ENCODE assay signal across 8 mouse cellular contexts in the genomic region with DNA sequence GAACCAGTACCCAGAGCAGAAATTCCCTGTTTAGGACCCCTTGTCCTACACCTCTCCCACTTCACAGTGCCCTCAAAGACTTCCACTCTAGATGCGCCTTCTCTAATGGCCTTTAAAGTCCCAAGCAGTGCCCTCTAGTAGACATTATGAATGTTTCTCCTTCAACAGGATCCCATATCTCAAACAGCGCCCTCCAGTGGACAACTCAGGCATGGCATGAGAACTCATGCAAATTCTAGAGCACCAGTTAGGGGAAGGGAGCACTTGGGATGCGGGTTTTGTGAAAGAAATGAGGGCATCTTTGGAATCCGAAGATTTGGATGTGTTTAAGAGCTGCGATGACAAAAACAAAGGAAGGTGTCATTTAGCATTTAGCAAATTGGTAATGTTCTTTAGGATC. TPM values are rescaled to one million over a fixed set of nuclear protein-coding genes. Genes with fewer than 3 reads are reported as not detected.
DNase-seq lines count a peak whose midpoint lies in the region; ATAC-seq lines count a peak whose summit lies in the region.

No protein-coding gene starts in this region.

- no peak overlapping the region for H3K9ac ChIP-seq in hindbrain, embryonic 14.5 days
- H3K9ac ChIP-seq in hindbrain, embryonic 16.5 days (ENCODE audit: low read depth, low read length), result no peak overlapping the region

- ATAC-seq in hindbrain, embryonic 14.5 days (ENCODE audit: low FRiP score), result no peak
- no peak for ATAC-seq in hindbrain, embryonic 16.5 days
- no peak for ATAC-seq in megakaryocyte-erythroid progenitor cell, adult 5-6 weeks (replicated peaks; ENCODE audit: low FRiP score, low TSS enrichment, poor library complexity, severe bottlenecking)

- no peaks in the 10 kb centered on the region for H3K36me3 ChIP-seq in hindbrain, embryonic 14.5 days (replicated peaks; ENCODE audit: control insufficient read depth, insufficient read depth)
- H3K36me3 ChIP-seq in hindbrain, embryonic 16.5 days (ENCODE audit: control insufficient read depth, insufficient read depth, low read length), result no peaks in the 10 kb centered on the region

- no peak overlapping the region for H3K4me2 ChIP-seq in hindbrain, embryonic 14.5 days (replicated peaks)
- no peak overlapping the region for H3K4me2 ChIP-seq in hindbrain, embryonic 16.5 days (ENCODE audit: low read length)

- no peak overlapping the region for H3K4me3 ChIP-seq in hindbrain, embryonic 14.5 days (replicated peaks; ENCODE audit: low read length)
- no peak overlapping the region for H3K4me3 ChIP-seq in hindbrain, embryonic 16.5 days (ENCODE audit: low read length)

- WGBS in hindbrain, embryonic 14.5 days, result 69% methylated on average over 5 of the region's 5 CpGs
- WGBS in hindbrain, embryonic 16.5 days, result 65% methylated on average over 5 of the region's 5 CpGs

- H3K9me3 ChIP-seq in hindbrain, embryonic 14.5 days (ENCODE audit: control insufficient read depth, low read length), result no peaks in the 10 kb centered on the region
- no peaks in the 10 kb centered on the region for H3K9me3 ChIP-seq in hindbrain, embryonic 16.5 days (ENCODE audit: control insufficient read depth, low read length)

- H3K27me3 ChIP-seq in hindbrain, embryonic 14.5 days (ENCODE audit: control insufficient read depth, insufficient read depth, low read length), result peaks cover 19% of the 10 kb centered on the region
- H3K27me3 ChIP-seq in hindbrain, embryonic 16.5 days (replicated peaks; ENCODE audit: control insufficient read depth, insufficient read depth, low read length), result peaks cover 3% of the 10 kb centered on the region; the same call in 1 of the 2 replicates

- H3K4me1 ChIP-seq in hindbrain, embryonic 14.5 days (replicated peaks; ENCODE audit: control insufficient read depth, insufficient read depth, low read length), result peaks cover 23% of the 10 kb centered on the region
- H3K4me1 ChIP-seq in hindbrain, embryonic 16.5 days (ENCODE audit: control insufficient read depth, insufficient read depth, low read depth, low read length), result peaks cover 10% of the 10 kb centered on the region

- peak; percentile 44 for DNase-seq in hindbrain, embryonic 14.5 days (ENCODE audit: low spot score)
- peak; percentile 52 for DNase-seq in thymus, postnatal 14 days
- no peak for DNase-seq in thymus, postnatal 10 days (ENCODE audit: low spot score in 2 of 2)
- peak; percentile 57 to 76 for DNase-seq in cerebellum, postnatal 25 days
- DNase-seq in spleen, postnatal 14 days (ENCODE audit: low spot score in 2 of 2), result peak; percentile 40 to 70
- no peak for DNase-seq in layer of hippocampus, adult 9-10 months (ENCODE audit: low spot score)

- no peak overlapping the region for H3K27ac ChIP-seq in hindbrain, embryonic 14.5 days
- H3K27ac ChIP-seq in hindbrain, embryonic 16.5 days (ENCODE audit: low read depth, low read length), result no peak overlapping the region

RNA-seq across cellular contexts. Expression of gene Ache, which starts 2.3 kb away (rescaled TPM):
- polyA plus RNA-seq in hindbrain, embryonic 14.5 days (2014; fragmentation: Nextera tagmentation; extraction: Ambion mirVana), result 56.7 and 68.4 TPM in 2 replicates
- 86.8 and 102 TPM in 2 replicates for polyA plus RNA-seq in hindbrain, embryonic 16.5 days (2015; fragmentation: Nextera tagmentation; extraction: Ambion mirVana)
- 20.4 and 22.8 TPM in 2 replicates for total RNA-seq in megakaryocyte-erythroid progenitor cell, adult 5-6 weeks (2014; fragmentation: Nextera tagmentation)
- 3.0 and 6.4 TPM in 2 replicates for total RNA-seq in megakaryocyte-erythroid progenitor cell, adult 5-6 weeks (2017)

RNA-seq across cellular contexts. Expression of gene Ufsp1, which starts 9.4 kb away (rescaled TPM):
- polyA plus RNA-seq in hindbrain, embryonic 14.5 days (2014; fragmentation: Nextera tagmentation; extraction: Ambion mirVana), result 22.3 and 22.6 TPM in 2 replicates
- 25.5 and 29.6 TPM in 2 replicates for polyA plus RNA-seq in hindbrain, embryonic 16.5 days (2015; fragmentation: Nextera tagmentation; extraction: Ambion mirVana)
- total RNA-seq in megakaryocyte-erythroid progenitor cell, adult 5-6 weeks (2014; fragmentation: Nextera tagmentation), result 9.0 and 11.4 TPM in 2 replicates
- total RNA-seq in megakaryocyte-erythroid progenitor cell, adult 5-6 weeks (2017), result 5.2 and 6.0 TPM in 2 replicates

RNA-seq across cellular contexts. Expression of gene Srrt, which starts 22.4 kb away (rescaled TPM):
- 75.0 and 81.0 TPM in 2 replicates for polyA plus RNA-seq in hindbrain, embryonic 14.5 days (2014; fragmentation: Nextera tagmentation; extraction: Ambion mirVana)
- polyA plus RNA-seq in hindbrain, embryonic 16.5 days (2015; fragmentation: Nextera tagmentation; extraction: Ambion mirVana), result 88.1 and 100 TPM in 2 replicates
- 308 and 381 TPM in 2 replicates for total RNA-seq in megakaryocyte-erythroid progenitor cell, adult 5-6 weeks (2014; fragmentation: Nextera tagmentation)
- 409 and 443 TPM in 2 replicates for total RNA-seq in megakaryocyte-erythroid progenitor cell, adult 5-6 weeks (2017)

RNA-seq across cellular contexts. Expression of gene Trip6, which starts 29.2 kb away (rescaled TPM):
- polyA plus RNA-seq in hindbrain, embryonic 14.5 days (2014; fragmentation: Nextera tagmentation; extraction: Ambion mirVana), result 11.1 and 12.2 TPM in 2 replicates
- polyA plus RNA-seq in hindbrain, embryonic 16.5 days (2015; fragmentation: Nextera tagmentation; extraction: Ambion mirVana), result 13.2 and 17.3 TPM in 2 replicates
- 21.8 and 27.9 TPM in 2 replicates for total RNA-seq in megakaryocyte-erythroid progenitor cell, adult 5-6 weeks (2014; fragmentation: Nextera tagmentation)
- 19.6 and 29.9 TPM in 2 replicates for total RNA-seq in megakaryocyte-erythroid progenitor cell, adult 5-6 weeks (2017)

RNA-seq across cellular contexts. Expression of gene Slc12a9, which starts 48.4 kb away (rescaled TPM):
- 14.9 and 17.6 TPM in 2 replicates for polyA plus RNA-seq in hindbrain, embryonic 14.5 days (2014; fragmentation: Nextera tagmentation; extraction: Ambion mirVana)
- polyA plus RNA-seq in hindbrain, embryonic 16.5 days (2015; fragmentation: Nextera tagmentation; extraction: Ambion mirVana), result 24.5 and 26.7 TPM in 2 replicates
- 2.2 and 3.0 TPM in 2 replicates for total RNA-seq in megakaryocyte-erythroid progenitor cell, adult 5-6 weeks (2014; fragmentation: Nextera tagmentation)
- 1.1 and 3.3 TPM in 2 replicates for total RNA-seq in megakaryocyte-erythroid progenitor cell, adult 5-6 weeks (2017)

Comparison
In these comparisons a context has a peak if more than half of its experiments do, and no peak if none do; other contexts are left out.
1. DNase-seq: peak in hindbrain, embryonic 14.5 days (single experiment), thymus, postnatal 14 days (single experiment), cerebellum, postnatal 25 days (2 of 2) and spleen, postnatal 14 days (2 of 2); none in thymus, postnatal 10 days (0 of 2) and layer of hippocampus, adult 9-10 months (single experiment).